Mouse (Mus musculus) small intestine, adult 10 weeks (tissue): ENCODE data around the gene Myh7b. TPM values are rescaled to one million over a fixed set of nuclear protein-coding genes. Genes with fewer than 3 reads are reported as not detected.

Source experiments
- polyA plus RNA-seq: library from polyadenylated mRNA; stranded (reverse); fragments of 350-450 nt; fragmentation: Illumina TruSeq; extraction: RNeasy Lipid Tissue Mini Kit (QIAGEN cat#74804); gene quantifications from one replicate; pipeline ENCODE4 v1.2.3, GENCODE M21; 2014; ENCODE audit warnings: low replicate concordance

The Myh7b gene
- polyA plus RNA-seq, result not detected

GRCm38 (mm10) chr2:155610978-155611377 is at the start of gene Myh7b:
TSS of gene Myh7b (plus strand) at chr2:155611212.

GRCm38 (mm10) chr2:155592137-155592853 is 18.7 kb upstream of the Myh7b start, which contains the start of gene Gss:
TSS of gene Gss (minus strand) at chr2:155592810.

Other genes with a start within 250 kb of the Myh7b start
- gene Trp53inp2, start 230.2 kb upstream of the Myh7b start, polyA plus RNA-seq, result 79.7 TPM
- 53.3 TPM for gene Ncoa6, start 137.3 kb upstream of the Myh7b start, polyA plus RNA-seq
- gene Acss2, start 93.3 kb upstream of the Myh7b start, polyA plus RNA-seq, result 17.9 TPM
- not detected for gene Ggt7, start 93.0 kb upstream of the Myh7b start, polyA plus RNA-seq
- gene Gss, start 18.4 kb upstream of the Myh7b start, polyA plus RNA-seq, result 6.2 TPM
- gene Trpc4ap, start 81.2 kb downstream of the Myh7b start, polyA plus RNA-seq, result 72.8 TPM
- gene Edem2, start 118.3 kb downstream of the Myh7b start, polyA plus RNA-seq, result 11.5 TPM
- not detected for gene Gm17581, start 124.7 kb downstream of the Myh7b start, polyA plus RNA-seq
- 4.1 TPM for gene Procr, start 139.9 kb downstream of the Myh7b start, polyA plus RNA-seq
- not detected for gene Mmp24, start 164.1 kb downstream of the Myh7b start, polyA plus RNA-seq
- gene BC029722, start 208.2 kb downstream of the Myh7b start, polyA plus RNA-seq, result 13.2 TPM
- 14.6 TPM for gene Eif6, start 215.7 kb downstream of the Myh7b start, polyA plus RNA-seq
- 0.41 TPM for gene Fam83c, start 223.6 kb downstream of the Myh7b start, polyA plus RNA-seq